Mouse (Mus musculus): ENCODE results near the gene Pphln1. TPM values are rescaled to one million over a fixed set of nuclear protein-coding genes. Genes with fewer than 3 reads are reported as not detected.
"Not testable (repeated sequence)": the region's sequence is repeated elsewhere in the genome, so short reads cannot be mapped to it uniquely, and the experiment has no call there.

Pphln1 gene
- total RNA-seq (2022), result 10 to 100 TPM; 34.8 to 44.0 (median 41.8) TPM

DNA sequence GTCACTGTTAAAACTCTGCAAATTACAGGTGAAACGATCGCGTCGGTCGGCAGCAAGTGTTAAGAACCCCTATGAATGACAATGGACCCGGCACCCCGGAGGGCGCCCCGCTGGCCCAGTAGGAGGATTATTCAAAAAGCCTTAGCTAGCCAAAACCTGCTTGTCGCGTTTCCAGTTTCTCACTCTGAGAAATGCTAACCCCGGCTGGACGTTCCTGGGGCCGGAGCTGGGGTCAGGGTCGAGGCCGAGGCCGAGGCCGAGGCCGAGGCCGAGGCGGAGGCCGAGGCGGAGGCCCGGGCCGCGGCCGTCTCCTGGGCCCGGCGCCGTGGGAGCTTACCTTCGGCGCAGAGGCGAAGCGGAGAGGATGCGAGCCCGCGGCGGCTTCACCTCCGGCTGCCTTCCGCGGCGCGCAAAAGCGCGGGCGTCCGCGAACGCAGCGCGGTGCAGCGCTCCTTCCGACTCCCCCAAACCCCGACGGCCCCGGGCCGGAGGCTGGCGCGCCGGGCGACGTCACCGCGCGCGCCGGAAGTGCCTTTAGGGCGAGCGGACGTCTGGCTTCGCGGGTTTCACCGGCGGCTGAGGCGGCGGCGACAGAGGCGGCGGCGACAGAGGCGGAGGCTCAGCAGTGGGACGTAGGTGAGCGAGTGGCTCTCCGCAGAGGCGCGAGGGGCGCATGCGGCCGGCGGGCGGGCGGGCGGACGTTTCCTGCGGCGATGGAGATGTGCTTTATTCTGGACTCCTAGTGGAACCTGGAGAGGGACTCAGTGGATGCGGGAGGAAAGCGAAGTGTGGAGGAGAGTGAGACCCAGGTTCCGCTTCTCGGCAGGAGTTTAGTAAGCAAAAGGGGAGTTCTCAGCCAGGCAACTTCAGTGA, at the start of gene Pphln1, which contains the start of gene Zcrb1:
TSS of gene Pphln1 (plus strand) at position 525 of the 873 bp plus-strand sequence.
TSS of gene Zcrb1 (minus strand) at position 509 of the 873 bp plus-strand sequence.
- peak; percentile 62 to 69 for DNase-seq (ENCODE audit: low spot score in 2 of 2)

DNA sequence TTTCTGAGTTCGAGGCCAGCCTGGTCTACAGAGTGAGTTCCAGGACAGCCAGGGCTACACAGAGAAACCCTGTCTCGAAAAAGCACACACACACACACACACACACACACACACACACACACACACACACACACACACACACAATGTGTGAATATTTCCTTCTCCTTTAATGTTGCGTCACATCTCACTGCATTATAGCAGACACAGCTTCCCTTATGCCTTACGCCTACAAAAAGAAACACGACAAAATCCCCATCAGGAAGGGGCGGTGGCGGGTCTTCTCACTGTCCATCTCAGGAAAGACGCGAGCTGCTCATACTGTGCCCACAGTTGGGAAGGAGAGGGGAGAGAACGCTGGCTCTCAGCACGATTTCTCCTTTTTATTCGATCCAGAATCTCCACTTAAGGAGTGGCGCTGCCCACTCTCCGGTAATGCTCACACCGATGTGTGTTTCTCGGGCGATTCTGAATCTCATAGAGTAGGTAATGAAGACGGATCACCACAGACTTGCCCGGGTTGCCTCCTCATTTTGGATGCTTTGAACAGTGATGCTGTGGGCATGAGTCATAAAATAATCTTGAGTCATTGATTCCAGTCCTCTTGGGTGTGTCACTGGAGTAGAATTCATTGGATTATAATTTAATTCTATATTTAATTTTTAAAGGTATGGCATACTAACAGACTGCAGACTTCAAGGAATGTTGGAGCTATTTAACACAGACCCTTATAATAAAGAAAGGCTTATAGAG, 39.6 kb upstream of the Pphln1 start:
- no peak for DNase-seq (ENCODE audit: low spot score in 2 of 2)

DNA sequence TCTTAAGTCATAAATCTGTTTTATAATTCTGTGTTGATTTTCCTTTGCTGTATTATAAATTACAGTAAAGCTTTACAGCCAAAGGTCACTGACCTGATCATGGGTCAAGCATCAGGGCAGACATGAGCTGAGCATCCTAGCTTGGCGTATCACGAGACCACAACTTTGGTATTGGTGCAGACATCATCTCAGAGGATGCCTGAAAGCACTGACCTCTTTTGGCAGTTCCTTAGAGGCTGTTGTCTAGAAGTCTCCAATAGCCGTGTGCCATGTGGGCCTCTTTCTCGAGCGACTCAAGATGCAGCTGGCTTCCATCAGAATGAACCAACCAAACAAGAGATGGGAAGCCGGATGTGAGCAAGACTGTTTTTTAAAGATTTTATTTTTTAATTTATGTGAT, 32.6 kb upstream of the Pphln1 start:
- DNase-seq (ENCODE audit: low spot score in 2 of 2), result no peak

DNA sequence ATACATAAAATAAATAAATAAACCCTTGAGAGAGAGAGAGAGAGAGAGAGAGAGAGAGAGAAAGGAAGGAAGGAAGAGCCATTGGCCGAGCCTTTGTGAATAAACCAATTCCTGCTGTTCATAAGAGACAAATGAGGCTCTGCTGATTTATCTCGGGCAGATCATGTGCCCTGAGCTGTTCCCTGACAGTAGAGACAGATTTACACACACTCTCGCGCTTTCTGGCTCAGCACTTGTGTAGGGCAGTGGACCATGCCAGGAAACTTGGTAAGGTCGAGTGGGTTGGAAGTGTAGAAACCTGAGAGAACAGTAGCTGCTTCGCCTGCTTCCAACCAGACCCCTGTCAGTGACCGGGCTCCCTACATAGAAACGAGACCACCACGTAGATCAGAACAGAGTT, 29.6 kb upstream of the Pphln1 start:
- DNase-seq (ENCODE audit: low spot score in 2 of 2), result no peak

DNA sequence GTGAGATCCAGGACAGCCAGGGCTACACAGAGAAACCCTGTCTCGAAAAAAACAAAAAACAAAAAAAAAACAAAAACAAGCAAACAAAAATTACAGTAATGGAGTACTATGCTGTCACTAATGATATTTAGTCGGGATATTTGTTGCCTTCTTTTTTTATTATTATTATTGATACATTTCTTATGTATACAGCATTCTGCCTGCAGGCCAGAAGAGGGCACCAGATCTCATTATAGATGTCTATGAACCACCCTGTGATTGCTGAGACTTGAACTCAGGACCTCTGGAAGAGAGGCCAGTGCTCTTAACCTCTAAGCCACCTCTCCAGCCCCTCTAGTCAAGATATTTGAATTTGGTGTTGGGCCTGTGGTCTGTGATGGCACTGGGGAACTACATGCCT, 26.3 kb upstream of the Pphln1 start:
- DNase-seq (ENCODE audit: low spot score in 2 of 2), result no peak

DNA sequence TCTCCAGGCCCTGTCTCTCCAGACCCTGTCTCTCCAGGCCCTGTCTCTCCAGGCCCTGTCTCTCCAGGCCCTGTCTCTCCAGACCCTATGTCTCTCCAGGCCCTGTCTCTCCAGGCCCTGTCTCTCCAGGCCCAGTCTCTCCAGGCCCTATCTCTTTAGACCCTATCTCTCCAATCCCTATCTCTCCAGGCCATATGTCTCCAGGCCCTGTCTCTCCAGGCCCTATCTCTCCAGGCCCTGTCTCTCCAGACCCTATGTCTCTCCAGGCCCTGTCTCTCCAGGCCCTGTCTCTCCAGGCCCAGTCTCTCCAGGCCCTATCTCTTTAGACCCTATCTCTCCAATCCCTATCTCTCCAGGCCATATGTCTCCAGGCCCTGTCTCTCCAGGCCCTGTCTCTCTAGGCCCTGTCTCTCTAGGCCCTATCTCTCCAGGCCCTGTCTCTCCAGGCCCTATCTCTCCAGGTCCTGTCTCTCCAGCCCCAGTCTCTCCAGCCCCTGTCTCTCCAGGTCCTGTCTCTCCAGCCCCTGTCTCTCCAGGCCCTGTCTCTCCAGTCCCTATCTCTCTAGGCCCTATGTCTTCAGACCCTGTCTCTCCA, 25.5 kb upstream of the Pphln1 start:
- DNase-seq (ENCODE audit: low spot score in 2 of 2), result not testable (repeated sequence)

DNA sequence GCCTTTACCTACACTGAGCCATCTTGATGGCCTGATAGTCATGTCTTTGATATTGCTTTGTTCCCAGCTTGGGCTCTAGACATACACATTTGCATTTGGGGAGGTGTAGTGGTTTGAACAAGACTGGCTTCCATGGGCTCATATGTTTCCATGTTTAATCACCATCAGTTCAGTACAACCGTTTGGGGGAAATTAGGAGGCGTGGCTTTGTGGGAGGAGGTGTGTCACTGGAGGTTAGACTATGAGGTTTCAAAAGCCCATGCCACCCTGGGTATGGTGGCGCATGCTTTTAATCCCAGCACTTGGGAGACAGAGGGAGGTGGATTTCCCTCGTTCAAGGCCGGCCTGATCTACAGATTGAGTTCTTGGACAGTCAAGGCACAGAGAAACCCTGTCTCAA, 22.5 kb upstream of the Pphln1 start:
- DNase-seq (ENCODE audit: low spot score in 2 of 2), result no peak

DNA sequence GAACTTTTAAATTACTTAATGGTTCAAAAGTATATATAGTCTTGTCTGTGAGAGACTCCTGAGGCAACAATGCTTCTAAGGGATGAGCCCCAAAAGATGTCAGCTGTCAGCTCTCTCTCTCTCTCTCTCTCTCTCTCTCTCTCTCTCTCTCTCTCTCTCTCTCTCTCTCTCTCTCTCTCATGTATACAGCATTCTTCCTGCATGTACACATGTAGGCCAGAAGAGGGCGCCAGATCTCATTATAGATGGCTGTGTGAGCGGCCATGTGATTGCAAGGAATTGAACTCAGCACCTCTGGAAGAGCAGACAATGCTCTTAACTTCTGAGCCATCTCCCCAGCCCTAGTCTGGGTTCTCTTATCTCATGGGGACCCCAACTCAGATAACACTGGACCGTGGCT, 19.0 kb upstream of the Pphln1 start:
- DNase-seq (ENCODE audit: low spot score in 2 of 2), result no peak

DNA sequence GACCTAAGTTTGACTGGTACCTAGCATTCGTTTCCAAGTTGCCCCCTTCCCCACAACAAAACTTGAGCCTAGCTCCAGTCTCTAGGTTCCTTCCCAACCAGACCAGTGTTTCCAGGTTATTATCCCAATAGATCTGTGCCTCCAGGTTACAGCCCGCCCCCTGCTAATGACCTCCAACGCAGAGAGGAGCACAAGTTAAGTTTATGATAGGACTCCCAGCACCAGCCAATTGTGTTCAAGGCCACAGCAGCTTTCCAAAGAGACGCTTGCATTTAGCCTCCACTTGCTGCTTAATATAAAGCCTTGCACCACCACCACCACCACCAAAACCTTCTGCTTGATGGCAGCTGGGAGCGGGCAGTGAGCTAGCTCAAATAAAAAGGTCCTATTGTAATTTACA, 16.8 kb upstream of the Pphln1 start:
- DNase-seq (ENCODE audit: low spot score in 2 of 2), result no peak

DNA sequence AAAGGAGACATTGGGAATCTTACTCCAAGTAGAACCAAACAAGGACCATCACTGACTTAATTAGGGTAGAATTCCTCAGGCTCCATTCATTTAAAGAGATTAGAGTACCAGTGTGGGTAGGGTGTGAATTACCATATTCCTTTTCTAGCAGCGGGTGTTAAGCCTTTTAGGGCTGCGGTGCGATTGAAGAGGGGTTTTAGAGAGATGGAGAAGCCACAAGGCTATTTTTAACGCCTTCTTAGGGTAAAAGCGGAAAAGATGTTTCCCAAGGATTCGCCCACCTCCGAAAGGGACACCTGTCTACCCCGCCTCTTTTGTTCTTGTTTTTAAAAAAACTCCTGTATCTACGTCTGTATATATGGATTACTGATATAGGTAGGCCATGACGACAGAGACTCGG, 881 bp upstream of the Pphln1 start:
- DNase-seq (ENCODE audit: low spot score in 2 of 2), result no peak

DNA sequence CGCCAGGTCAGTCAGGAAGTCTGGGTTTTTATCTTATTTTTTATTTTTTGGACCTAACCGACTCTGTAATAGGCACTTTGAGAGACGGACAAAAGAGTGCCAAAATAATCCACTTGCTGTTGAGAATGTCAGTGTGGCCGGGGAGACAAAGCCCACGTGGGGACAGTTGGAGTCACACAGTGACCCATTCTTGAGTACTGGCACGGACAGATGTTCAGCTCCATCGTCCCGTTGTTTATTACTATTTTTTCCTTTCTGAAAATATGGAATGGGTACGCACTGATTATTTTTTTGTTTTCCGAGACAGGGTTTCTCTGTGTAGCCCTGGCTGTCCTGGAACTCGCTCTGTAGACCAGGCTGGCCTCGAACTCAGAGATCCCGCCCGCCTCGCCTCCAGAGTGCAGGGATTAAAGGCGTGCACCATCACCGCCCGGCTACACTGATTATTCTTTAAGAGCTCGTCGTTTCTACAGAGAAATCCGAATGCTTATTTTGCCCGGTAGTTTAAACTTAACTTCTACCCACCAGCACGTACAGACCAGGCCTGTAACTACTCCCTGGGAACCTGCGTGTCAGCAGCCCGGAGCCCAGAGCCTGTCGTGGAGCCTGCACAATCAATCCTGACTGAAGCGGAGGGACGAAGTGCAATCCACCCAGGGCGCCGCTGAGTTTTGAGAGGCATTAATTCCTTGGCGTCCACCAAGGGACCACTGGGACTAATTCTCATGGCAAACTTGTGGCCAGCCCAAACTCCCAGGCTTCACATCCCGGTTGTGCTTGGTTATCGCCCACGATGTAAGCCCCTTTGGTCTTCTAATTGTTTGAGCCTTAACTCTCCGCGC, 770 bp downstream of the Pphln1 start:
- no peak for DNase-seq (ENCODE audit: low spot score in 2 of 2)

DNA sequence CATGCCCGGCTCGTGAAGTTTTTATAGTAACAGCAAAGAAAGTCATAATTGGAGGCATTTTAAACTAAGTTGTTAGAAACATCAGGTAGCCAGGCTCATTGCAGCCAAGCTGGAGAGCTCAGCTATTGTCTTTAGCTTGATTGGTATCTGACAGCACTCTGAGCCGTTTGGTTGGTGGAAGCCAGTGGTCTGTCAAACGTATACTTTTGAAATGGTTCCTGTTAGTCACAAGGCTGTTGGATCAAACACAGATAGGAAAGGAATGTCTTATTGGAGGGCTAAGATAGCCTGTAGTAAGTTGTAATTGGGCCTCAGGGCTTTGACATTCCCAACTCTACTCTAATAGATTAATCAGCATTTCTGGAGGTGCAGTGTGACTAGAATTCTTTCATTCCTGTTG, 3.3 kb downstream of the Pphln1 start:
- no peak for DNase-seq (ENCODE audit: low spot score in 2 of 2)

DNA sequence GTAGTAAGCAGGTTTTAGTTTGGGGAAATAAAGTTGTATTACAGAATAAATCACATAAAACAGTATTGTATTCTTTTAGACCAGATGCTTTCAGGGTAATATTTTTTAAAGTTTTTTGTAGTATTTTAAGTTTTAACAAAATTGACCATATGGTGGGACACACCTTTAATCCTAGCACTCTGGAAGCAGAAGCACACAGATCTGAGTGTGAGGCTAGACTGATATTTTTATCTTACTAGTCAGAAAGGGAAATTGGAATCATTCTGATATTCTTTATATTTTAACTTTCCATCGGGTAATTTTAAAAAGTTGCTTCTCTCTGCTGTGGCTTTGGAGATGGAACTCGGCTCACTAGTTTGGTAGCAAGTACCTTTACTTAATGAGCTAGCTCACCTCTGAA, 4.6 kb downstream of the Pphln1 start:
- DNase-seq (ENCODE audit: low spot score in 2 of 2), result no peak

DNA sequence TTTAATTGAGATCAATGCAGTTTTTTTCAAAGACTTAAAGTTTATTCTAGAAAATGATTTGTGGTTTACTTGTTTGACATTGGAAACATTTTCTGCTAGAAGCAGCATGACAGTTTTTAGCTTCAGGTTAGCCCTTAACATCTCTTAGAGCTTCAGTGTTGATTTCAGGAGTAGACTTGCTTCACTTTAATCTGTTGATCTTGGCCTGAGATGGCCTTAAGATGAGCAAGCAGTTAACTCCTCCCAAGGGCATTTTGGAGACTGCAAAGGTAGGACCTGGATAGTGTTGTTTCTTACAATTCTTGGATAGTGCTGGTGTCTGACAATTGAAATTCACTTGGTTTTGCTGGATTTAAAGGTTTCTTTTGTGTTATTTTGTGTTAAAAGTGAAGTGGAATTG, 6.7 kb downstream of the Pphln1 start:
- no peak for DNase-seq (ENCODE audit: low spot score in 2 of 2)

DNA sequence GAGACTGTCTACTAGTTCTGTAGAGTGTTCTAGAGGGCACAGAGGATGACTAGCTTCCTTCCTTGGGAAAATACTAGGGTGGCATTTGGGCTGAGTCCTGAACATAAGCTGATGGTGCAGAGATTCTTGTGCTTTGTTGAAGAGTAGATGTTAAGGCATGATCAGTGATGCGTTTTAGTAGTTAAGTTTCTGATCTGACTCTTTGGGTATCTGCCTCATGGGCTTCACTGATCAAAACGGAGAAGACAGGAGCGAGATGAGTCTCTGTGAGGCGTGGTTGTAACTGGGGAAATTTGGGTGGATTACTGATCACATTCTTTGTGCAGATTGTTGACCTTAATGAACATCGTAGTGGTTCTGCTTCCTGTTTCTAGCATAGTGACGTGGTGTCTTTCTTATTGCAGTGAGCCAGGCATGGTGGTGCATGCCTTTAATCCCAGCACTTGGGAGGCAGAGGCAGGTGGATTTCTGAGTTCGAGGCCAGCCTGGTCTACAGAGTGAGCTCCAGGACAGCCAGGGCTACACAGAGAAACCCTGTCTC, 7.4 kb downstream of the Pphln1 start:
- DNase-seq (ENCODE audit: low spot score in 2 of 2), result no peak

DNA sequence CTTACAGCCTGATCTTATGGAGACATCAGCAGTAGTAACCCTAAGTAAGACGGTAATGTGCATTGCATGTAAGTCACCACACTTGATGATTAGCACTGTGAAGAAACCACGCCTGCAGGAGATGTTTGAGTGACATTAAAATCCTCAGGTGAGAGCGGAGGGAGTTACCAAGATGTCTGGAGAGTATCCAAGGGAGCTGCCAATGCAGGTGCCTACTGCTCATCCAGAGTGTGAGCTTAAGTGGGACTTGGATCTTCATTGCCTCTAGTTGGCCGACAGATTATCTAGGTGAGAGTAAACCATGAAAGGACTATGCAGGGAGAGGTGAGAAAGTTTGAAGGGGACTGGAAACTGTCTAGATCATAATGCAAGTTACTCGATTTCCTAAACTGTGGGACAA, 8.3 kb downstream of the Pphln1 start:
- no peak for DNase-seq (ENCODE audit: low spot score in 2 of 2)

DNA sequence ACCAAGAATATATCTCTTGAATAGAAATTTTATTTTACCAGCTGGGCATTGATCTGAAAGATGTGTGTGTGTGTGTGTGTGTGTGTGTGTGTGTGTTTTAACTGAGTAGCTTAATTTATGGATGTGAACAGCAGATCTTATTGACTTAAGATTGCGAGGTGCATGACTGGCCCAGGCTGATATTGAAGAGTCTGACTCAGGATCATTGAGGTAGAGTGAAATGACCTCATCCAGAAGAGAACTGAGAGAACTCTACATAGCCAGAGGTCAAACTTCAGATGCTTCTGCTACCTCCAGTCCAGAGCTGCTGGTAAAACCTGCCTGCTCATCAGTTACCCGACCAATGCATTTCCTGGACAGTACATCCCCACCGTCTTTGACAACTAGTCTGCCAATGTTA, 14.3 kb downstream of the Pphln1 start:
- no peak for DNase-seq (ENCODE audit: low spot score in 2 of 2)

DNA sequence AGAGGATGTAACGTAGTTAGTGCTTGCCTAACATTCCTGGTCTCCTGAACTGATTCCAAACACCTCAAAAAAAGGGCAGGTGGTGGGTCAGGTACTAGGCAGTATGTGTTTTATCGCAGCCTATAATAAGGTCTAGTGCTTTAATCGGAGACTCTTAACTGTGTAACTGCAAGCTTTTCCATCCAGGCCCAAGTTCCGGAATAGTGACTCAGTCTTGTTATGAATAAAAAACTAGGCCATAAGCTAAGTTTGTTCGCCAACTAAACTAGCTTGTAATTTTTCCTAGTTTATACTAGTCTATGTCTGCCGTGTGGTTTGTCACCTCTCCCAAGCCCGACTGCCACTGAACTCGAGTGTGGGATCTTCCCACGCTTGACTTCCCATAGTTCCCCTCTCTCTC, 16.3 kb downstream of the Pphln1 start:
- no peak for DNase-seq (ENCODE audit: low spot score in 2 of 2)

DNA sequence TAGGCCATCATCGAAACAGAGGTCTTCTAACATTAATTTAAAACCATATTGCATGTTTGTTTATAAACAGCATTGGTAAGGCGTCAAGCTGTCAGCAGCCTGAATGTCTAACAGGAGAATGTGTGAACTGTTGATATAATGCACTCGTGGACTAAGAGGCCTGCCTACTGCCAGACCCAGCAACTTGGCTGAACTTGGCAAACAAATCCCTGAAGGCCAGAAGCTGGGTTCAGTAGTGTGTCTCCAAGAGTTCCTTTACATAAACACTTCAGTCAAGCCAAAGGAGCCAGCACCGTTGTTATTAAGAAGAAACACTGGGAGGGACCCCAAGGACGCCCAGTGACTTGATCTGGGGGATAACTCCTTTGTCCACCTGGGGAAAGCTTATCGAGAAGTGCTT, 18.1 kb downstream of the Pphln1 start:
- DNase-seq (ENCODE audit: low spot score in 2 of 2), result no peak

DNA sequence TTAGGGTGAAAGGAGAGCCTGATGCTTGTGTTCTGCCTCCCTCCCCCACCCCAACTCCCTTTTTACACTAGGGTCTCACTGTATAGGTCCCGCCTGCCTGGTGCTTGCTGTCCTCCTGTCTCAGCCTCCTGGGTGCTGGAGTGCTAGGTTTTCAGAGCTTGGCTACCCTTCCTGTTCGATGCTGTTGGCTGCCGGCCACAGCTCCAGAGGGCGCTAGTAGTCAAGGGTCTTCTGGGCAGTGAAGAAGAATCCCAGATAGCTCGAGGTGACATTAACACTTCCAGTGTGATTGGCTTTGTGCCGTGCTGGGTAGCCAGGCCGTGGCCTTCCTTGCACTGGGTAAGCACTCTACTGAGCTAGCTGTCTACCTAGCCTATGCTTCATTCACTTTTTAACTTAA, 22.4 kb downstream of the Pphln1 start:
- no peak for DNase-seq (ENCODE audit: low spot score in 2 of 2)

DNA sequence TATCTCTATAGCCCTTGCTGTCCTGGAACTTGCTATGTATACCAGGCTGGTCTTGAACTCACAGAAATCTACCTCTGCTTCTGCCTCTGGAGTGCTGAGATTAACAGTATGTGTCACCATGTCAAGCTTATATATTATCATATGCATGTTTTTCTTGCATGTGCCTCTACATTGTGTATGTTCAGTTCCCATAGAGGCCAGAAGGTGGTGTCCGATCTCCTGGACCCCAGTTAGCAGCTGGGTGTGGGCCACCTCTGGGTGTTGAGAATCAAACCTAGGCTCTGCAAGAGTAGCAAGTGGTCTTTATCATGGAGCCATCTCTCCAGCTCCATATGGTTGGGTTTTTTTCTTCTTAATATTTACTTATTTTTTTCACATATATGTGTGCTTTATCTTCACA, 24.4 kb downstream of the Pphln1 start:
- no peak for DNase-seq (ENCODE audit: low spot score in 2 of 2)
